Mouse (Mus musculus) small intestine, adult 2 months (tissue): ENCODE data around the gene Tle2.

Experiments used
- CTCF ChIP-seq: fragments of 200-500 bp; IDR thresholded peaks from 2 replicates; pipeline ENCODE4 v1.5.1; 2012; ENCODE audit warnings: low read depth, mild to moderate bottlenecking, control low read depth, inconsistent platforms, low read length, moderate library complexity, mixed read lengths; ENCODE audit not compliant: insufficient replicate concordance, insufficient read length; ENCODE audit errors: extremely low read depth
- POLR2A ChIP-seq: fragments of 200-500 bp; IDR thresholded peaks from 2 replicates; pipeline ENCODE4 v1.6.1; 2012; ENCODE audit warnings: low read depth, mild to moderate bottlenecking, control low read depth, inconsistent platforms, low read length, moderate library complexity

GRCm38 (mm10) chr10:81534826-81535225 lies 39.5 kb upstream of the Tle2 start:
- TF ChIP-seq CTCF (no peak), POLR2A (no peak)
